Mouse (Mus musculus) layer of hippocampus, postnatal 36 days (tissue): ENCODE measurements around the gene Mboat7. TPM values are rescaled to one million over a fixed set of nuclear protein-coding genes. Genes with fewer than 3 reads are reported as not detected.
"Not testable (repeated sequence)": the region's sequence is repeated elsewhere in the genome, so short reads cannot be mapped to it uniquely, and the experiment has no call there.

Experiments used
- DNase-seq, 2 experiments: peaks; one replicate each; pipeline ENCODE4 v3.0.0; 2022
- total RNA-seq, 2 experiments: library from RNA; stranded (reverse); gene quantifications; 2 replicates each; pipeline ENCODE4 v1.2.3; 2021

The Mboat7 gene
- total RNA-seq: 100 to 1,000 TPM; 154 to 158 TPM

DNA sequence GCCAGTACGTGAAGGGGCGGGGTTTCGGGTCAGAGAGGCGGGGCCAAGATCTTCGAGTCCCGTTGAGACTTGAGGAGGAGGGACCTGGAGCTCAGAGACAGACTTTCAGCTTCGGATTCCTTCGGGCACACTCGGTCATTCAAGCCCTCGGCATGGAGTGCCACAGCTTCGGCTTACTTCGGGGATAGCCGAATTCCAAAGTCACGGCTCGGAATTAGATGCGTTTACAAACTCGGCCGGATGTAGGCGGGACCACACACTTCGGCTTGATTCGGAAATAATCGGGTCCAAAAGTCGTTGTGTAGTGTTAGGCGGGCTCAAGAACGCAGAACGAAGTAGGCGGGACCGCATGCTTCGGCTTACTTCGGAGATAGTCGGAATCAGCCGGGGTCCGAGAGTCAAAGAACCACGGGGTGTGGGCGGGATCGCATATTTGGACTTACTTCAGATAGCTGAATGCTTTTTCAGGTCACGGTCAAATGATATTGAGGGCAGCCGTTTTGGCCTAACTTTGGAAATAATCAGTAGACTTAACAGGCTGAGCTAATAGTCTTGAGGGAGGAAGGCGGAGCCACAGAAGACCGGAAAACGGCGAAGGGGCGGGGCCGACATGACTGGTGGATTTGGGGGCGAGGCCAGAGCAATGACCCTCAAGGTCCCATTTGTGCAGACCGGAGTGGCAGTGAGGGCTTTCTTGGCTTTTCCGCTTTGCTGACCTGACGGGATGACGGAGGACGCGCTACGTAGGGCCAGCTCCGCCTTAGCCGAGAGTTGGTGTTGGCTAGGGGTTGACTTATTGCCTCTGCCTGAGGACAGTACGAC is at the start of gene Mboat7:
Gene Mboat7 (minus strand): TSS at position 537 of the 822 bp plus-strand sequence.
- DNase-seq: peak; percentile 94 to 95

DNA sequence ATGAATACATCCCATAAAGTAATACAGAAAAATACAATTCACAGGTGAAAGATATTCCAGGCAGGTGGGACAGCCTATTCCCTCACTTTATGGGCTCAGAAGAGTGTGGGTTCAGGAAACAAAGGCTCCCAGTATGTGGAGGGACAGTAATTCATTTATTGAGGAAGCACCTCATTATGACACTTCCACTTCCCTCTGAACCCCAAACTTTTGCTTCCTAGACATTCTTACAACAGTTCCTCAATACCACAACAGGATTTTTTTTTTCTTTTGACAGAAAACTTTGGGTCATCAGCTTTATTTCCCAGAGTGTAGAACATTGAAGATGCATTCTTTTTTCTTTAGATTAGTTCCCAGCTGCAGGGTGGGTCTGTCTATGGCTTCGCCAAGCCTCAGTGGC is 39.4 kb upstream of the Mboat7 start:
- DNase-seq: not testable (repeated sequence)

DNA sequence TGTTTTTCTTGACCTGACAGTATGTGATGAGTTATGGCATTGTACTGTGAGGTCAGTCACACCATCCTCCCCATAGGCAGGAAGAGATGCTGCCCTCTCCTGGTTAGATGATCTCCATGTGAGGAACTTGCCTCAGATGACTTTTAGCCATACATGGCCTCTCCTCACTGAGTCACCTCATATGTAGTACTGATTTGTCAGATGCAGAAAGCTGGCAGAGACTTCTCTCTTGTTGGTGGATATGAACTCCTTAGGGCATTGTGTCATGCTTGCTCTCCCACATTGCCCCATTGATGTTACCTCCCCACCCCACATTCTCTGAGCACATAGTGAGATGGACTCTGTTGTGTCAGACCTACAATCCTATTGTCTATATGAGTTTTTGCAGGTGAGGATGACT is 32.1 kb upstream of the Mboat7 start:
- not testable (repeated sequence) for DNase-seq

DNA sequence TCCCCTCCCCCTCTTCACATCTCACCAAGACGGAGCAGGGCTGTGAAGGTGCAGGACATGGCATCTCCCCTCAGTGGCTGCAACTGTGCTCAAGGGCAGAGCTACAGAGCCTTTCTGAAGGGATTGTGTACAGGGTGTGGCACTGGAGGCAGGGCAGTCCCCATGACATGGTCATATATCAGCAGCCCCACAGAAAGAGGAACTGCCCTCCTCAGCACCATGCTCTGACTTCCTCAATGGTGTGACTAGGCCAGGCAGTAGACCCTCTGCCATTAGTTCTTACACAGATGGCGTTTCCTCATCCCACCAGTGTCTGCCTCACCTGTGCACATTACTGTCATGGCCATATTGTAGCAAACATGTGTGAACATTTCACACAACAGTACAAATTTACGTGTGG is 26.9 kb upstream of the Mboat7 start, which contains the start of gene Pirb:
Gene Pirb (minus strand): TSS at position 124 of the 400 bp plus-strand sequence.
- DNase-seq: not testable (repeated sequence)

DNA sequence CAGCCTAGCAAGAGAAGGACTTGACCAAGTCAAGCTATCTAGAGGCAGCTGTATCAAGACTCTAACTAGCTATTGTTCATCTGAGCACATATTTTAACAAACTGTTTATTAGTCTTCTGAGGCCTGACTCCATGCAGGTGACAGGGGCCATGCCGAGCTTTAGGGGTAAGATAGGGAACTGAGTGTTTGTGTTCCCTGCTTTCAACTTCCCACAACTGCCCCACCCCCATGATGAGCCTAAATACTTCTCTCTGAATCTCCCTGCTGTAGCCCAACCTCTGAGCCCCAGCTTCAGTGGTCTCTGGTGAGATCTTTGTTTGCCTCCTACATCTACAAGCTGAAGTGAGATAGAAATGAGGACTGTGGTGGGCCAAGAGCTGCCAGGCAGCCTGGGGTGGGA is 21.9 kb upstream of the Mboat7 start:
- DNase-seq: no peak

DNA sequence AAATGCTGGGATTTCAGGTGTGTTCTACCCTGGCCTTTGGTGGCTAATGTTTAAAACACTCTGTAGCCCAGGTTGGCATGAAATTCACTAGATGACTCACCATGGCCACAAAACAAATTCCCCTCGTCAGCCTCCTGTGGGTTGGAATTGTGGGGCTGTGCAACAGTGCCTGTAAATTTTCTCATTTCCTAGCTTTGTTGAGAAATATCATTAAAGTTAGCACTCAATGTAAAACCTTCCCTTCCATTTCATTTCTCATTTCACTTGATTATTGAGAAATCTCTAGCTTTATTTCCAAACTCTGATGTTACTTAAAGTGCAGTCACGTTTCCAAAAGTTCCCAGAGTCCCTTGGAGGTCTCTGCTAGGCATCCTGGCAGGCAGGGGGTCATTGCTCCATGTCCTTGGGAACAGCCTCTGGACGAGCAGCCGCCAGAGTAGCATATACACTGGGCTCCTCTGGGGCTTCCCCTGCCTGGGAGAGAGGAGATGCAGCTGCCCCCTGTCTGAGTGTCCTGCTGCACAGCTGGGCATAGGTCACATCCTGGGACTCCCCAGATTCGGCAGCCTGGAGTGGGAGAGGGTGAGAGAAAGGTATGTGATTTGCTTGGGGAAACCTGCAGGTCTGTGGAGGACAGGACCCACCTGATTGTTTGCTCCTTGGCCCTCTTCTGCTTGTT is 19.1 kb upstream of the Mboat7 start:
- no peak for DNase-seq

DNA sequence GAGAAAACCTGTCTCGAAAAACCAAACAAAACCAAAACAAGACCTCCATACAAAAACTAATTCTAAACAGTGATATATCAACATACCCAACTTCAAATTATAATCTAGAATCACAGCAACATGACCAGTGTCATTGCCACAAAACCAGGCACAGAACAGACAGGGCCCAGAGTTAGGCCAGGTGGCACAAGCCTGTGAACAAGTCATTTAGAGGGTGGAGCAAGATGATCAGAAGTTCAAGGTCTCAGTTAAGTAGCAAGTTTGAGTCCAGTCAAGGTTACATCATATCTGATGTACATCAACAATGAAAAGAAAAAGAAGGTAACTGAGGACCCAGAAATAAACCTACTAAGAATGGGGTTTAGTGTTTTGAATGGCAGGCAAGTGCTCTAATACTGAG is 15.7 kb upstream of the Mboat7 start:
- DNase-seq: no peak

DNA sequence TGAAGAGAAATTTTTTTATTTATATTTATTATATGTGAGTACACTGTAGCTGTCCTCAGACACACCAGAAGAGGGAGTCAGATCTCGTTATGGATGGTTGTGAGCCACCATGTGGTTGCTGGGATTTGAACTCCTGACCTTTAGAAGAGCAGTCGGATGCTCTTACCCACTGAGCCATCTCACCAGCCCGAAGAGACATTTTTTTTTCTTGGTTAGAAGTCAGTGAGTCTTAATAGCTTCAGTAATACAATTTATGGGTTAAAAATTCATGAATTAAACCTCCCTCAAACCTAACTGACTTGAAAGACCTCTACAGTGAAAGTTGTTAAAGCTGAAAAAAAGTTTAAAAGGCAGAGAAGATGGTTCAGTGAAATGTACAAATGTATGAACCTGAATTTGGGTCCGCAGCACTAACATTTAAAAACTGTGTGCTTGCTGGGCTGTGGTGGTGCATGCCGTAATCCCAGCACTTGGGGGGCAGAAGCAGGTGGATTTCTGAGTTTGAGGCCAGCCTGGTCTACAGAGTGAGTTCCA is 15.2 kb upstream of the Mboat7 start:
- not testable (repeated sequence) for DNase-seq

DNA sequence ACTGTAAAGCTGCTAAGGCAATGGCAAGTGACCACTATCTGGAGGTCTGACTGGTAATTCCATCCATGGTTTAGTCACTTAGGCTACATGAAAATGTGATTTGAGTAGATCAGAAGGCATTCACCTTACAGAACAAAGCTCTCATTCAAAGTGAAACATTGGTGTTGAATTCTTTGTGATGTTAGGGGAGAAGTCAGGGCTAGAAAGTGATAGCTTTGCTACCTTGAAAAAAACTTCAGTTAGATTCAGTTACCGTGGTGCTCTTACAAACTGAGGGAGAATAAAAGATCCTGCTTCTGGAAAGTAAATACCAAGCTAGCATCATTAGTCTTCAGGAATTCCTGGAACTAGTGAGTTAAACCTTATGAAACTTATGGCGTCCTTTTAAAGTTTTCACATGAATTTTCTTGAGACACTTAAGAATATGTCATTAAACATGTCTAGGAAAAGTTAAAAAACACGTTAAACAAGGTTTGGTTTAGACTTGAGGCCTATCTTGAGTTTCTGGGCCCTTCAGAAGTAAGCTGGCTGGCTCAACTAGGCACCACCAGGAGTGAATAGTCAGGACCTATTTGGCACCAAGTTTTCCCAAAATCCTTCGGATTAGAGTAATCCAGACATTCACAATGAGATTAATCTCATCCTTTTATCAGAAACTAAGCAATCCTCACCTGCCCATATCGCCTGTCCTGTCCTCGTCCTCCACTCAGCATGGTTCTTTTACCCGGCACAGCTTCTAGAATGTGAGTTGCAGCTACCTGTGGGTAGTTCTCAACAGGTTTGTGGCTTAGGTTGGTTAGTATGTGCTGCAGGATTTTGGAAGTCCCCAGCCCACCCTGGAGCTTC is 14.5 kb upstream of the Mboat7 start:
- DNase-seq: no peak

DNA sequence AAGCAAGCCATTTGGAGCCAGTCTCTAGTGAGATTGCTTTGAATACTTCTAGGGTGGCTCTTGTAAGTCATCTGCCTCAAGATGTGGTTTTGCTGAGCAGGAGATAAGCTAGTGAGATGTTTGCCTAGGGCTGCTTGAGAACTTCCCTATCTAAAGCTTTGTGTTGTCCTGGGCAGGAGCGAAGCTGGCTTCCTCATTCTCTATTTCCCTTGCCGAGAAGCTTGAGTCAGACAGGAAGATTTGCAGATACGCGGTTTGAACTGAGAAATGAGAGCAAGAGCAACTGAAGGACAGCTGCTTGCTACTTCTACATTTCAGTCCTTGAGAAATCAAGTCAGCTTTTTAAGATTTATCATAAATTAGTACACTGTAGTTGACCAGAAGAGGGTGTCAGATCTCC is 13.7 kb upstream of the Mboat7 start:
- DNase-seq: no peak

DNA sequence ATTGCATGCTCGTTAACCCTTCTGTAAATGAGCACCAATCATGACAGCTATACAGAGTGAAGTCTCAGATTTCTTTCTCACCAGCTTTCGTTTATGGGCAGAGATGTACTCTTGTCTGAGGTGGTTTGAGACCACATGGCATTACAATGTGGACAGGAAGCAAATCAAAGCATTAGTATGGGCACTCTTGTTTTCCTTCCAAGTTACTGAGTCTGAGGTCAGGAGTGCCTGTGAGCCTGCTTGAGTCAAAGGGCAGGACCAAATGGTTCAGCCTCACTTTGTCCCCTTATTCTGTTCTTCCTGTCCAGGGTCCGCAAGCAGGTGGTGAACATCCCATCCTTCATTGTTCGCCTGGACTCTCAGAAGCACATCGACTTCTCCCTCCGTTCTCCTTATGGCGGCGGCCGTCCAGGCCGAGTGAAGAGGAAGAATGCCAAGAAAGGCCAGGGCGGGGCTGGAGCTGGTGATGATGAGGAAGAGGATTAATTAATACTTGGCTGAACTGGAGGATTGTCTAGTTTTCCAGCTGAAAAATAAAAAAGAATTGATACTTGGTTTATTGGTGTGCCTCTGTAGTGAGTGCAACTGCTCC is 13.1 kb upstream of the Mboat7 start:
- DNase-seq: no peak

DNA sequence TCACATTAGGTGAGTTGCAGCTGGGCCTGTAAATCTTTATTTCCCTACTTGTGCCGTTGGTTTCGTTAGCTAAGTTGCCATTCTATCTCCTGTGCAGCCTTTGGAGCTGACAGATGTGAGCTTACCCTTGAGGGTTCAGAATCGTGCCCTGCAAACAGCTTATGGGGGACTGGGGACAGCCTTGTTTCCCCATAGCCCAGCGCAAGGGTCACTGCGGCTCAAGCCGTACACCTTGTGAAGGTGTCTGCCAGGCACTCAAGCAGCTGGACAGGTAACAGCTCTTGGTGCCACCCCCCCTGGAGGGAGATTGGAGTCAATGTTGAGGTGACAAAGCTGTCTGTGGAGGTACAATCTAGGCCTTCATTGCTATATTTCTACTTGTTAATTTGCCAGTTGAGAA is 12.6 kb upstream of the Mboat7 start:
- no peak for DNase-seq

DNA sequence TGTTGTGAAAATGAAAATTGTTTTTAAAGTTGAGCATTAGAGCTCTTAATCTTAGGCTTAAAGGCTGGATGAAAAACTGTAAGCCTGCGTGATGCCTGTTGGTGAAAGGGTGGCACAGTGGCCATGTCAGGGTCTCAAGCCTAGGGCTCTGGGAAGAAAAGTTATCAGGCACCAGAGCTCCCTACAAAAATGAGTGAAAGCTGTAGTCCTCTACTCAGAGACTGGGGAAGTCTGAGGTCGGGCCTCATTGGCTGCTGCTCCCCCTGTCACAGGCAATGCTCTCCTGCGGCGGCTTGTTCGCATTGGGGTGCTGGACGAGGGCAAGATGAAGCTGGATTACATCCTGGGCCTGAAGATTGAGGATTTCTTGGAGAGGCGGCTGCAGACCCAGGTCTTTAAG is 12.1 kb upstream of the Mboat7 start:
- not testable (repeated sequence) for DNase-seq

DNA sequence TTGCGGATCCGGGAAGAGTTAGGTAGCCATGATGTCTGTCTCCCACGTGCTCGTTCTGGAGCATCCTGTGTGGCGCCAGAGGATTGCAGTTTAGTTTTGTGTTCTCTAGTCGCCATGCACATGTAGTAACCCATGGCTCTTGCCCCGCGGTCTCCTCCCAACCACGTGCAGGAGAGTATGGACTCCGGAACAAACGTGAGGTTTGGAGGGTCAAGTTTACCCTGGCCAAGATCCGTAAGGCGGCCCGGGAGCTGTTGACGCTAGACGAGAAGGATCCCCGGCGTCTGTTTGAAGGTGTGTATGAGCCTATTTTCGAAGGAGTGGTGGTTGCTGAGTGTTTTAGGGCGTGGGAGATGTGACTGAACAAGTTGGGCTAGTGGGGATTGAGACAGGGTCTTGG is 11.2 kb upstream of the Mboat7 start:
- no peak for DNase-seq

DNA sequence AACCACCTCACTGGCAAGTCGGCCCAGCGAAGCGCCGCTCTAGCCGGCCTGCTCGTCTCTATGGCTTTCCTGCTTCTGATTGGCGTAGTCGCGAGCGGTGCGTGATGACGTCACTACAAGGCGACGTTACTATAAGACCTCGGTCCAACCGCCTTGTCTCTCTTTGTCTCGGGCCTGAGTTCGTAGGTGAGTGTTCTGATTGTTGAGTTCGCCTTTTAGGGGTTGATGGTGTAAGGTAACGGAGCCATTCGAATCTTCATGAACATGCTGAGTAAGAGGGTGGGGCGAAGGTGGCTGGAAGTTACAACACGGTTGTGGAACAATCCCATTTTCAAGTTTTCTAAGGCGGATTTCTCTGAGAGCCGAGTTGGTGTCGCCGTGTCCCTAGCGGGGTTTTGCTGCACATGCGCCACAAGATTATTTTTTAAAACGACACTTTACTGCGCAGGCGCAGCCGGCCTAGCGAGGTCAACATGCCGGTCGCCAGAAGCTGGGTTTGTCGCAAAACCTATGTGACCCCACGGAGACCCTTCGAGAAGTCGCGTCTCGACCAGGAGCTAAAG is 10.6 kb upstream of the Mboat7 start, which contains the start of gene Rps9:
Gene Rps9 (plus strand): TSS at position 115 of the 563 bp plus-strand sequence.
- DNase-seq: peak; percentile 95

DNA sequence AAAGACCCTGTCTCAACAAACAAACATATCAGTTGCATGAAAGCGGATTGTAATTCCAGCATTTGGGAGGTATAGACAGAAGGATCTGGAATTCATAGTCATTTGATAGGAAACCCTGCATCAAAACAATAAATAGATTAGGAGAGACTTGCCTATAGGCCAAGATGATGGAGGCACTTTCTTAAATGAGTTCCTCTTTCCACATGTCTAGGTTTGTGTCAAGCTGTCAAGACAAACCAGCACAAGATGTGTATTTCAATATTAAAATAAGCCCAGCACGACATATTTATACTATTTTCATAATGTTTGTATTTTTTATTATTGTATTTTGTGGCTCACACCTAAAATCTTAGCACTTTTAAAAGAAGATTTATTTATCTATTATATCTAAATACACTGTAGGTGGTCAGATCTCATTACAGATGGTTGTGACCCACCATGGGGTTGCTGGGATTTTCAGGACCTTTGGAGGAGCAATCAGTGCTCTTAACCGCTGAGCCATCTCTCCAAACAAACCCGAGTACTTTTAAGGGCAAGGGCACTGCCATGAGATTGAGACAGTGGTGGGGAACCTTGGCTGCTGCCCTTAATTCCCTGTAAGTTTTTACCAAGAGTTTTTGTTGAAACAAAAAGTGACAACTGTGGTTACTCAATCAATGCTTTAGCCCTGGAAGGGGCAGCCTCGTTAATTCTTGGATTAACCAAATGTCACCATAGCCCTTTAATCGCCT is 10.0 kb upstream of the Mboat7 start:
- DNase-seq: no peak

DNA sequence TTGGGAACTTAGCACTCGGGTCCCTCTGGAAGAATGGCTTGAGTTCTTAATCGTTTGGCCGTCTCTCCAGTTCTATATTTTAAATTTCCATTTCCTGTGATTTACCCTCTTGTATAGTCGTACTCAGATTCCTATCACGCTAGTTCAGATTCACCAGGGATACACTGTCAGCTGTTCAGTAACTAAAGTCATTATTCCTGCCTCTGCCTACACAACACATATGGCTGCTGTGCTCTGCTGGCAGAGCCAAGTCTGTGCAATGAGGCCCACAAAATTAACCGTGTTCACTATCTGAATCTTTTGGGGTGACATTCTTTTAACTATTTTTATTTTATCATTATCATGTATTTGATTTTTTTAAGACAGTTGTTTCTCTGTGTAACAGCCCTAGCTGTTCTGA is 5.1 kb upstream of the Mboat7 start:
- no peak for DNase-seq

DNA sequence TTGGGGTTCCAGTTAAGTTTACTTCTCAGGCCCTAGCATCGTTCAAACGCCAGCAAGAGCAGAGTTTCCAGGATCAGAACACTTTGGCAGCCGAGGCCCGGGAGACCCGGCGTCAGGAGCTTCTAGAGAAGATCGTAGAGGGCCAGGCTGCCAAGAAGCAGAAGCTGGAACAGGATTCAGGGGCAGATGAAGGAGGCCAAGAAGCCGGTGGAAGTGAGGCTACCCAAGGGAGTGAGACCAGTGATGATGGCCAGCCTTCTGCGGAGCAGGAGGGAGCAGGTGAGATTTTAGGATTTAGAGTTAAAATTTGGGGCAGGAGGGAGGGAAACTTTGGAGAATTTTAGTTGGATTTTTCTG is 1.6 kb upstream of the Mboat7 start:
- not testable (repeated sequence) for DNase-seq

DNA sequence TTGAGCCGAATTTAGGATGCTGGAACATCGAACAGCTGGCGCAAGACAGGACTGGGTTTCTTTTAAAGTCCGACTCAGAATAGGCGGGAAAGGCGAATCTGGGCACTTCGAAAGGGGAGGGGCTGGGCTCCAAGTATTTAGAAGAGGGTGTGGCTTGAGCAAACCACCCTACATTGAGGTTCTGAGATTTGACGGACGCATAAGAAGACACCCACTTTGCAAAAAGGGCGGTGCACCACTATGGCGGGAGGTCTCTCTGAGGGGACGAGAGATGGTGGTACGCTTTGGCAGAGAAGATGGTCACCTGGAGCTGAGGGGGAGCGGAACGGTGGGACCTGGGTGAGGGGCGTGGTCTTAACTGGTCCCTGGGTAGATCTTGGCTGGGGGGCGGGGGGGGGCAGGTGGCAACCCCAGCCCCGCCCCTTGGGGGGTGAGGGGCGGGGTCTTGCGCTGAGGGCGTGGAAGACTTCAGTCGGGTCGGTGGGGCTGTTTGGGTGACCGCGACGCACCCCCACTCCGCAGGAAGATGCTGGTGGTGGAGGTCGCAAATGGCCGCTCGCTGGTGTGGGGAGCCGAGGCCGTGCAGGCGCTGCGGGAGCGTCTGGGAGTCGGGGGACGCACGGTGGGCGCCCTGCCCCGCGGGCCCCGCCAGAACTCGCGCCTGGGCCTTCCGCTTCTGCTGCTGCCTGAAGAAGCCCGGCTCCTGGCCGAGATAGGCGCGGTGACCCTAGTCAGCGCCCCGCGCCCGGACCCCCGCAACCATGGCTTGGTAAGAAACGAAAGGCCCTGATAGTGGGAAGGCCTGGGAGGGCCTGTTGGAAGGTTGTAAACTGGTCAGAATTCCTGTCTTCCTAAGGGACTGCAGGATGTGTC is 989 bp upstream of the Mboat7 start:
- peak in 1 of 2 experiments; percentile 32 for DNase-seq

DNA sequence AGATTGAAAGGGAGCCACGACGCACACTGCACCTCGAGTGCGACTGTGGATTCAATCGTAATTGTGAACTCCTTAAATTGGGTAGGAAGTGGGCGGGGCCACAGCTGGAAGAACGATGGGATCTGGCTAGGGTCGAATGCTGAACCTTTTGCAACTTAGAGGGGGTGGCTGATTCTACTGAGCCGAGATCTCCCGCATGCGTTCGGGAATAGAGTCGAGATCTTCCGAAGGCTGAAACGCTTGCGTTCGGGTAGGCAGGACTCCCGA is 419 bp upstream of the Mboat7 start:
- no peak for DNase-seq
